Mouse (Mus musculus): ENCODE measurements around the gene Slc10a6. TPM values are rescaled to one million over a fixed set of nuclear protein-coding genes. Genes with fewer than 3 reads are reported as not detected.

Slc10a6 gene
- total and polyA plus RNA-seq, 3 experiments = not detected

DNA sequence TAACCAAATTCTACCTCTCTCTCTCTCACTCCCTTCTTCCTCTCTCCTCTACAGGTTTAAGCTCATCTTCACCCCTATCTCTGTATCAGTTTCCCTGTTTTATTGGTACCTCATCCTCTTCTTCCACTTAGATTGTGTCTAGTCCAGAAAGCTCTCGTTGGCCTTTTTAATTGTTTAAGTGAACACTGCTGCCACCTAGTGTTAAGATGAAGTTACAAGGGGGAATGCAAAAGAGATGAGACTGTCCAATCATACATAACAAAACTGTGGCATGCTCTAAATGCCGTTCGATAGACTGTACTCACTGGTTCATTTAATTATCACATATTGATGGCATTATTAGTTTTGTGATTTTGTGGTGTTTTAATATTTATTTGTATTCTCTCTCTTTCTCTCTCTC is 30.4 kb upstream of the Slc10a6 start:
- Histone ChIP-seq H3K4me2 (ENCODE audit: insufficient read depth, low read depth, poor library complexity, severe bottlenecking) (no peak overlapping the region), H3K4me3 (replicated peaks in 1 of 3; ENCODE audit: low read depth in 2 of 3, low read length in 2 of 3, poor library complexity in 1 of 3) (no peak overlapping the region), H3K79me2 (replicated peaks; ENCODE audit: control insufficient read depth, extremely low read depth, insufficient read depth, poor library complexity, severe bottlenecking) (no peaks in the 10 kb centered on the region), H3K9me3 (replicated peaks; ENCODE audit: low read length) (no peaks in the 10 kb centered on the region), H3K27me3 (replicated peaks) (no peaks in the 10 kb centered on the region), H3K9ac (ENCODE audit: insufficient read depth, low read depth) (no peak overlapping the region), H3K27ac (ENCODE audit: insufficient read depth, low read depth) (no peak overlapping the region), H3K4me1 (ENCODE audit: control insufficient read depth in 1 of 2, insufficient read depth in 2 of 2) (peaks cover 0 to 2% of the 10 kb centered on the region in 2 experiments; a peak in 1 of 4 replicates), H3K36me3 (replicated peaks in 1 of 2; ENCODE audit: control insufficient read depth in 1 of 2, insufficient read depth in 1 of 2, low read length in 1 of 2) (no peaks in the 10 kb centered on the region)
- TF ChIP-seq SMC3 (IDR thresholded peaks at IDR 0.05; ENCODE audit: low read depth, low read length) (peak; percentile 76), HCFC1 (IDR thresholded peaks at IDR 0.05; ENCODE audit: low read depth, low read length) (no peak), RAD21 (IDR thresholded peaks at IDR 0.05; ENCODE audit: low read depth, low read length) (peak; percentile 76), NELFE (IDR thresholded peaks at IDR 0.05; ENCODE audit: low read depth, low read length) (no peak), JUN (IDR thresholded peaks at IDR 0.05; ENCODE audit: insufficient read depth, low read depth, low read length) (no peak), MAZ (IDR thresholded peaks at IDR 0.05; ENCODE audit: low read depth, low read length) (no peak), CTCF (conservative IDR thresholded peaks at IDR 0.05 in 1 of 2, IDR thresholded peaks at IDR 0.05 in 1 of 2; ENCODE audit: low read depth in 2 of 2, low read length in 2 of 2) (peak; percentile 54 to 82), ZC3H11A (IDR thresholded peaks at IDR 0.05; ENCODE audit: low read depth, low read length) (peak; percentile 39; the same call in 1 of the 2 replicates), ZKSCAN1 (IDR thresholded peaks at IDR 0.05; ENCODE audit: borderline replicate concordance, low read depth, low read length) (no peak), GABPA (IDR thresholded peaks at IDR 0.05; ENCODE audit: insufficient replicate concordance, low read depth, low read length) (no peak)
- in situ Hi-C loops (cut with MboI; ENCODE audit: low pct_ligation_motif_present, low pct_unique_long_range_greater_than_20kb, low sequenced_read_pairs) (no loop called here), dilution Hi-C loops (cut with MboI; ENCODE audit: extremely low pct_ligation_motif_present, extremely low pct_unique_long_range_greater_than_20kb, low sequenced_read_pairs) (no loop called here)
- peak; percentile 77 for DNase-seq (ENCODE audit: extremely low read depth)

DNA sequence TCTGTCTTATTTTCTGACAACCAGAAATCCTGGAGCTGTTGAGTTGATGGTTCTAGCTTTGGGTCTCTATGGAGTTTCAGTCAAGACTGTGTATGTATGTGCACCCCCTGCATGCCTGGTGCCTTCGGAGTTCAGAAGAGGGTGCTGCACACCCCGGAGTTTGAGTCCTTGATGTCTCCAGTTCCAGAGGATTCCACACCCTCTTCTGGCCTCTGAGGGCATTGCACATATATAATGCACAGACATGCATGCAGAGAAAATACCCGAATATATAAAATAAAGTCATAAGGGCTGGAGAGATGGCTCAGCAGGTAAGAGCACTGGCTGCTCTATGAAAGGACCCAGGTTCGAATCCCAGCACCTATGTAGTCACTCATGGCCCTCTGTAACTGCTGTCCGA is 29.7 kb upstream of the Slc10a6 start:
- H3K9me3 ChIP-seq (replicated peaks; ENCODE audit: low read length) = no peaks in the 10 kb centered on the region
- peaks cover 0 to 2% of the 10 kb centered on the region in 2 experiments; a peak in 1 of 4 replicates for H3K4me1 ChIP-seq (ENCODE audit: control insufficient read depth in 1 of 2, insufficient read depth in 2 of 2)
- H3K36me3 ChIP-seq (replicated peaks in 1 of 2; ENCODE audit: control insufficient read depth in 1 of 2, insufficient read depth in 1 of 2, low read length in 1 of 2) = no peaks in the 10 kb centered on the region
- TF ChIP-seq ZKSCAN1 (IDR thresholded peaks at IDR 0.05; ENCODE audit: borderline replicate concordance, low read depth, low read length) (no peak), BHLHE40 (IDR thresholded peaks at IDR 0.05; ENCODE audit: low read depth, low read length) (no peak), SIN3A (IDR thresholded peaks at IDR 0.05; ENCODE audit: low read length) (no peak), POLR2A (IDR thresholded peaks at IDR 0.05; ENCODE audit: low read depth, low read length) (no peak), PAX5 (IDR thresholded peaks at IDR 0.05; ENCODE audit: low read length) (no peak), MEF2A (IDR thresholded peaks at IDR 0.05; ENCODE audit: borderline replicate concordance, low read depth, low read length) (no peak), NRF1 (IDR thresholded peaks at IDR 0.05; ENCODE audit: low read depth, low read length) (no peak), ETS1 (conservative IDR thresholded peaks at IDR 0.05; ENCODE audit: low read depth, low read length) (no peak), ZC3H11A (IDR thresholded peaks at IDR 0.05; ENCODE audit: low read depth, low read length) (no peak), IRF4 (IDR thresholded peaks at IDR 0.05; ENCODE audit: low read depth, low read length) (no peak), MAX (IDR thresholded peaks at IDR 0.05; ENCODE audit: low read length) (no peak), CTCF (conservative IDR thresholded peaks at IDR 0.05 in 1 of 2, IDR thresholded peaks at IDR 0.05 in 1 of 2; ENCODE audit: low read depth in 2 of 2, low read length in 2 of 2) (peak in 1 of 2 experiments; percentile 61; a peak in 3 of 4 replicates), E2F4 (IDR thresholded peaks at IDR 0.05; ENCODE audit: insufficient replicate concordance, low read depth, low read length) (no peak), TBP (conservative IDR thresholded peaks at IDR 0.05; ENCODE audit: low read depth, low read length) (no peak), SMC3 (IDR thresholded peaks at IDR 0.05; ENCODE audit: low read depth, low read length) (peak; percentile 38; the same call in 1 of the 2 replicates), ELF1 (IDR thresholded peaks at IDR 0.05; ENCODE audit: low read depth, low read length) (no peak), CHD2 (IDR thresholded peaks at IDR 0.05; ENCODE audit: low read length) (no peak), KAT2A (IDR thresholded peaks at IDR 0.05; ENCODE audit: insufficient replicate concordance, low read length) (no peak), UBTF (IDR thresholded peaks at IDR 0.05; ENCODE audit: low read depth, low read length) (no peak), RAD21 (IDR thresholded peaks at IDR 0.05; ENCODE audit: low read depth, low read length) (peak; percentile 26), USF1 (IDR thresholded peaks at IDR 0.05; ENCODE audit: low read depth, low read length) (no peak), MAZ (IDR thresholded peaks at IDR 0.05; ENCODE audit: low read depth, low read length) (no peak), GABPA (IDR thresholded peaks at IDR 0.05; ENCODE audit: insufficient replicate concordance, low read depth, low read length) (no peak), CHD1 (IDR thresholded peaks at IDR 0.05; ENCODE audit: low read depth, low read length) (no peak), JUN (IDR thresholded peaks at IDR 0.05; ENCODE audit: insufficient read depth, low read depth, low read length) (no peak), TCF12 (IDR thresholded peaks at IDR 0.05; ENCODE audit: low read depth, low read length) (no peak)
- in situ Hi-C loops (cut with MboI; ENCODE audit: low pct_ligation_motif_present, low pct_unique_long_range_greater_than_20kb, low sequenced_read_pairs) = no loop called here
- H3K4me2 ChIP-seq (ENCODE audit: insufficient read depth, low read depth, poor library complexity, severe bottlenecking) = no peak overlapping the region
- peak; percentile 16 for DNase-seq (ENCODE audit: extremely low read depth)
- no peaks in the 10 kb centered on the region for H3K27me3 ChIP-seq (replicated peaks)
- H3K27ac ChIP-seq (ENCODE audit: insufficient read depth, low read depth) = no peak overlapping the region
- H3K9ac ChIP-seq (ENCODE audit: insufficient read depth, low read depth) = no peak overlapping the region
- dilution Hi-C loops (cut with MboI; ENCODE audit: extremely low pct_ligation_motif_present, extremely low pct_unique_long_range_greater_than_20kb, low sequenced_read_pairs) = no loop called here
- no peaks in the 10 kb centered on the region for H3K79me2 ChIP-seq (replicated peaks; ENCODE audit: control insufficient read depth, extremely low read depth, insufficient read depth, poor library complexity, severe bottlenecking)
- no peak overlapping the region for H3K4me3 ChIP-seq (replicated peaks in 1 of 3; ENCODE audit: low read depth in 2 of 3, low read length in 2 of 3, poor library complexity in 1 of 3)
